Mouse (Mus musculus) activated CD4-positive, CD25-positive, alpha-beta regulatory T cell, adult 4 months (primary cell): ENCODE measurements around the gene Inafm1. TPM values are rescaled to one million over a fixed set of nuclear protein-coding genes. Genes with fewer than 3 reads are reported as not detected.
"Not testable (repeated sequence)": the region's sequence is repeated elsewhere in the genome, so short reads cannot be mapped to it uniquely, and the experiment has no call there.

Experiments
- ATAC-seq: one replicate; pipeline ENCODE4 v1.8.0; 2017
- polyA plus RNA-seq, 2 experiments: library from polyadenylated mRNA; unstranded; fragments of 100-300 nt; shearing (Covaris generic); gene quantifications; one replicate each; pipeline ENCODE4 v1.2.1; 2017

Inafm1 gene
- polyA plus RNA-seq, 2 experiments from 2014 or later = 1.8 to 2.8 TPM

DNA sequence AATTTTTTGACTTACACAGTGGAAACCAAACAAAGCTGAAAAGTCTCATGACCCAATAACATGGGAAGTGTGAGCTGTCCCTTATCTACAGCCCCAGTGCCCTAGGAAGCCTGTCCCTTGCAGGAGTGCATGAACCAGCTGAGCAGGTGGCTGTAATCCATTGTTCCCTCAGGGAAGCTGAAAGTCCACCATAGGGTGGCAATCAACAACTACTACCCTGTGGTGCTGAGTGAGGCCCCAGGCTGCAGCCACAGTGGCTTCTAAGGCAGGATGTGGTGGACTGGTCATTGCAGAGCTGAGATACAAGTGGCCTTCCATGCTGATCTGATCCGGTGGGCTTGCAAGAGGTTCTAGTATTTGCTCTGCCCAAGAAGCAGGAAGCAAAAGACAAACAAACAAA lies 12.3 kb downstream of the Inafm1 start:
- ATAC-seq = no peak

DNA sequence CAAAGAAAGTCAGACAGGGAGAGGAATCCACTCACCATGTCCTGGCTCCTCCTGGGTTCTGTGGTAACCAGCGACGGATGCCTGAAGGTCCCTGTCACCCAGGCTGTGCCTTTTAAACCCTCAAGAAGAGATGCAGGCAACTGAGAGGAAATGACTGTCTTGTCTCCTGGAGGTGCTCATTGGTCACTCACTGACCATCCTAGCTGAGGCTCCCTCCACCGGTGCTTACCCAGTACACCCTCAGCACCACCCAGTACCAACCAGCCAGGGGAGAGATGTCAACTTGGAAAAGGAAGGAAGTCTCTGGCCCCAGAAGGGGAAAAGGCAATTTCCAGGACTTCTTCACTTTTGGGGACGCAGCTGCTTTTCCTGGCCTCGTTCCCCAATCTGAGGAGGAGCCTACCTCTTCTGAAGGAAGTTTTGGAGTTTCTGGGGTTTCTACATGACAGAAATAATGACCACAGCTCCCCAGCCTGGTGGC lies 14.3 kb downstream of the Inafm1 start, which contains the start of gene C5ar1:
Gene C5ar1 (minus strand): TSS at position 431 of the 481 bp plus-strand sequence.
- ATAC-seq = no peak

GRCm38 (mm10) chr7:16257830-16258229 lies 15.6 kb downstream of the Inafm1 start:
- ATAC-seq = no peak

DNA sequence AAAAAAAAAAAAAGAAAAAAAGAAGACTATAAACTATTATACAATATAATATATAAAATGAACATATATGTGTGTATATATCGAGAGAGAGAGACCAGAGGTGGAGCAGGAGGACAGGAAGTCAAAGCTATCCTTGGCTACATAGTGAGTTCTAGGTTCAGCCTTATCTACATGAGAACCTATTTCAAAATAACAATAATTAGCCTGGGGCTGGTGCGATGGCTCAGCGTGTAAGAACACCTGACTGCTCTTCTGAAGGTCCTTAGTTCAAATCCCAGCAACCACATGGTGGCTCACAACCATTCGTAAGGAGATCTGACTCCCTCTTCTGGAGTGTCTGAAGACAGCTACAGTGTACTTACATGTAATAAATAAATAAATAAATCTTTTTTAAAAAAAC lies 17.5 kb downstream of the Inafm1 start:
- ATAC-seq = not testable (repeated sequence)

- no peak for ATAC-seq
These were observed 19.2 kb downstream of the Inafm1 start for GRCm38 (mm10) chr7:16254195-16254594.

DNA sequence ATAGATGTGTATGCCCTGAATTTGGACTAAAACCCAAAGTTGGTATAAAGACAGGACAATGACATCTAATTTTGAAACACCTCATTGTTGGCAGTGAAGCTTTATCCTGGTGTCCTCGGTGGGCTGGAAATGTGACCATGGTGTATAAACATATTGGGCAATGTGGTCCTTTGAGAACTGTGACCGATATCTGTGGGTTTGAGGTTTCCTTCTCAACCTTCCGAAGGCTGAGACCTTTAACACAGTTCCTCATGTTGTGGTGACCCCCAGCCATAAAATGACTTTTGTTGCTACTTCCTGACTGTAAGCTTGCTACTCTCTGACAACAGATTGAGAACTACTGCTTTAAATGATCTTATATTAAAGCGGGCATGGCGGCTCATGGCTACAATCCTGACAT lies 22.7 kb downstream of the Inafm1 start:
- no peak for ATAC-seq

GRCm38 (mm10) chr7:16245958-16246357 lies 27.5 kb downstream of the Inafm1 start:
- ATAC-seq = no peak

DNA sequence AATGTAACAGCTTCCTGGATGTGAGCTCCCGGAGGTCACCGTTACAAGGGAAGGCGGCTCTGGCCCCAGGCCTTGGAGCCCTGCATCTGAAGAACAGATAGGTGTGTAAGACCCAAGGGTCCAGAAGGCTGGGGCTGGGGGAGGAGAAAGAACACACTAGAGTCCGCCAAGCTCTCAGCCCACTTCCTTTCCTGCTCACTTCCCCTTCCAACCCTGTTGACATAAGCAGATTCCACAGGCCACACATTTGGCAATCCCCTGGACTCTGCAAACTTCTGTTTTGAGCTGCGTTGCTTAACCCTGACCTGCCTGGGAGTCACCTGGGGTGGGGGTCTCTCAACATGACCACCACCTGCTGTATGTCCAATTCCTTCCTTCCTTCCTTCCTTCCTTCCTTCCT lies 29.4 kb downstream of the Inafm1 start, which contains the start of gene C5ar2:
Gene C5ar2 (minus strand): TSS at position 88 of the 400 bp plus-strand sequence.
- ATAC-seq = no peak

DNA sequence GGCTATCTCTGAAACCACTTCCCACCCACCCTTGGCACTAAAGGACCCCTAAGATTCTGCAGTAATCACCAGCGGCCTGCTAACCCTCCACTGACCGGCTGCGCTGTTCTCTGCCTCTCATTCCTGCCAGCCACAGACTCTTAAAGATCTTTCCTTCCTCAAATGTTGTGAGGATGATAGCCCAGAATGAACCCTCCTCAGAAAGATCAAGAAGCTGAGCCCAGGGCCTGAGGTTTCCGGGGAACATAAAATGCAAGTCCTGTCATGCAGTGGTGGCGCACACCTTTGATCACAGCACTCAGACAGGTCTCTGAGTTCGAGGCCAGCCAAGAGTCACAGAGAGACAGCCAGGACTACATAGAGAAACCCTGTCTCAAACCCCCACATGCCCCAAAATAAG lies 31.2 kb downstream of the Inafm1 start:
- ATAC-seq = no peak

DNA sequence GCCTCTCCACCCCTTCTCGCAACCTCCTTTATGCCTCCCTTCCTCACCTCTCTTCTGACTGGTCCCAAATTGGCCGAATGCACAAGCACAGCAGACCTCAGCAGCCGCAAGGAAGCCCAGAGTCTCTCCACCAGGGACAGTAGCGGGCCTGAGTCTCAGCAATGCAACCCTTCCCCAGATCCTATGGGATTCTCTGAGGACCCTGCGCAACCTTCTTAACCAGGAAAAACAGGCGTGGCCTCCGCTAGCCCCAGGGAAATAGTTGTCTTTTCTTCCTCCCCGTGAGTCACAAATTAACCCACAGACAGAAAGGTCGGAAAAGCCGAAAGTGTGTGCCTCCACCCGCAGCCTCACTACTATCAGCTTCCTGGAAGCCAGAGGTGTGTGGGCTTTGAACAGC lies 31.6 kb downstream of the Inafm1 start:
- no peak for ATAC-seq

DNA sequence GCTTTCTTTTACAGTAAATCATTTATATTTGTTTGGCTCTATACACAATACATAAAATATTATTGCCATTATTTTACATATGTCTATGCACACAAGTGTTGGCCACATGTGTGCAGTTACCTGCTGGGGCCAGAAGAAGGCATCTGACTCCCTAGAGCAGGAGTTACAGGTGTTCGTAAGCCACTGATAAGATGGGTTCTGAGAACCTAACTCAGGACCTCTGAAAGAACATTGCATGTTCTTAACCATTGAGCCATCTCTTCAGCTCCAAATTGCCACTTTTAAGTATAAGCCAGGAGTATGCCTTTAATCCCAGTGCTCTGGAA lies 32.5 kb downstream of the Inafm1 start:
- no peak for ATAC-seq

DNA sequence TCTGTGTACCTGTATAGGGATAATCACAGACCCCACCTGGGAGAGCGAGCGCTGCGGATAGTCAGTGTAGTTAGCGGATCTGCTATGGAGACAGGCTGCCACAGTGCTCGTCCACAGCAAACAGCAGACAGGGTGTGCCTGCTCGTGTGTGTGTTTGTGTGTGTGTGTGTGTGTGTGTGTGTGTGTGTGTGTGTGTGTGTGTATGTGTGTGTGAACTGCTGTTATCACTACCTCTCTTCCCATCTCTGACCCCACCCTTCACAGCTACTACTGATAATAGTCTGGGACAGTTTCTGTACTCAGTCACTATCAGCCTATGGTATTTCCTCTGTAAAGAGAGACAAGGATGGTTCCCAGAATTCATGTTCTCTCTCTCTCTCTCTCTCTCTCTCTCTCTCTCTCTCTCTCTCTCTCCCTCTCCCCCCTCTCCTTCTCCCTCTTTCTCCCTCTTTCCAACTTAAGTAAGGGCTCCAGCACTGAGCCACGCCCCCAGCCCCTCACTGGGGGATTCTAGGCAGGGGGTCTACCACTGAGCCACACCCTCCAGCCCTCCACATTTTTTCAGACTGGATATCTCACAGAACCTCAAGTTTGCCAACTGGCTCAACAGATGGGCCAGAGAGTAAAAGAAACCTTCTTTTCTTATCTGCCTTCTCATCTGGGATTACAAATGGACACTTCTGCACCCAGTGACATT lies 33.0 kb downstream of the Inafm1 start:
- no peak for ATAC-seq

GRCm38 (mm10) chr7:16239554-16239997 lies 33.8 kb downstream of the Inafm1 start:
- ATAC-seq = no peak

DNA sequence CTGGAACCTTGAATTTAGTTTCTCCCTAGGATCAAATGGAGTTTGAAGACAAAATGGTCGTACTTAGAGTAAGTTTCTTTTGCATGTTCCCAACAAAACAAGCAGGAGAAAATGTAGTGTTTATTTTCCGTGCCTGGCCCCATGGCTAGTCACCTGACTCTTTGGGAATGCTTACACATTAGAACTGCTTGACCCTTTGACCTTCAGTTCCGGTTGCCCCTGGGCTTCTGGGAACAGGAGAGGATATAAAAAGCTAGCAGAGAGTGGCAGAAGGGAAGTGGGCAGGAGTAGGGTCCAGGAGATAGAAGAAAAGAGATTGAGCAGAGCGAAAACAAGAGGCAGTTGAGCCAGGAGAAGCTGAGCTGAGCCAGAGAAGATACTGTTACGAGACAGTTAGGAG lies 43.5 kb downstream of the Inafm1 start:
- no peak for ATAC-seq

Other genes starting within 250 kb of the Inafm1 start
- gene Bicra, start 225.7 kb downstream of the Inafm1 start, polyA plus RNA-seq = 1 to 10 TPM; 3.7 TPM
- gene Zfp541, start 211.8 kb downstream of the Inafm1 start, polyA plus RNA-seq = under 1 TPM in 1 of 2 experiments, not detected in 1; 0.11 TPM
- 100 to 1,000 TPM; 162 to 259 TPM for gene Napa, start 175.2 kb downstream of the Inafm1 start, polyA plus RNA-seq
- gene Kptn, start 153.7 kb downstream of the Inafm1 start, polyA plus RNA-seq = 10 to 100 TPM; 18.6 to 21.8 TPM
- gene Slc8a2, start 143.8 kb downstream of the Inafm1 start, polyA plus RNA-seq = not detected
- 10 to 100 TPM; 11.0 to 17.9 TPM for gene Meis3, start 98.5 kb downstream of the Inafm1 start, polyA plus RNA-seq
- gene Dhx34, start 51.6 kb downstream of the Inafm1 start, polyA plus RNA-seq = 10 to 100 TPM in 1 of 2 experiments, 1 to 10 TPM in 1; 7.0 to 10.9 TPM
- gene C5ar2, start 29.5 kb downstream of the Inafm1 start, polyA plus RNA-seq = not detected
- not detected for gene C5ar1, start 14.1 kb downstream of the Inafm1 start, polyA plus RNA-seq
- 10 to 100 TPM; 11.1 to 11.2 TPM for gene Ccdc9, start 13.2 kb upstream of the Inafm1 start, polyA plus RNA-seq
- gene Bbc3, start 34.8 kb upstream of the Inafm1 start, polyA plus RNA-seq = 1 to 10 TPM in 1 of 2 experiments, under 1 TPM in 1; 0.43 to 1.5 TPM
- gene Sae1, start 114.2 kb upstream of the Inafm1 start, polyA plus RNA-seq = 100 to 1,000 TPM in 1 of 2 experiments, 10 to 100 TPM in 1; 75.9 to 106 TPM
- 10 to 100 TPM; 14.0 to 16.1 TPM for gene Zc3h4, start 127.3 kb upstream of the Inafm1 start, polyA plus RNA-seq
- gene Tmem160, start 179.2 kb upstream of the Inafm1 start, polyA plus RNA-seq = 1 to 10 TPM; 5.7 to 9.2 TPM
- gene Npas1, start 204.1 kb upstream of the Inafm1 start, polyA plus RNA-seq = under 1 TPM in 1 of 2 experiments, not detected in 1; 0.22 TPM